Mouse (Mus musculus) CD4-positive helper T cell, adult 2 months (primary cell): ENCODE measurements around the gene Car6.

ENCODE experiments used
- DNase-seq: peaks from one replicate; pipeline ENCODE4 v3.0.0-alpha.2; 2012; ENCODE audit warnings: low read depth, missing footprints, low spot score

The Car6 gene

DNA sequence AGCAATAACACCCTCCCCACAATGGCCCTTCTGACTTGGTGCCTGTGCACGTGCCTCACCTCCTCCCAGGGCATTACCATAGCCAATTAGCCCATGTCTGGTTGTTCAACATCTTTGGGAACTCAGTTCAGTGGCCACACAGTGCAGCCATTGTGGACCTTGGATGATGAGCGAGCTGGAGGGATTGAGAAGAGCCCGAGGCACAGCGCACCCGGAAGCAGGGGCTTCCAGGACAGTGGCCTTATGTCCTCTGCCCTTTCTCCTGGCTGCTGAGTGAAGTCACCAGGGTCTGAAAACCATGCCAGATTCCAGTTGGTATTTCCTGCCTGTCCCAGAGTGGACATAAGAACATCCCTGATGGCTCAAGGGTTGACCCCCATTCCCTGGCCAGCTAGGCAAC is at the start of gene Car6:
Gene Car6, minus strand, starts transcription at position 101 of the 400 bp plus-strand sequence.
- DNase-seq, result no peak

DNA sequence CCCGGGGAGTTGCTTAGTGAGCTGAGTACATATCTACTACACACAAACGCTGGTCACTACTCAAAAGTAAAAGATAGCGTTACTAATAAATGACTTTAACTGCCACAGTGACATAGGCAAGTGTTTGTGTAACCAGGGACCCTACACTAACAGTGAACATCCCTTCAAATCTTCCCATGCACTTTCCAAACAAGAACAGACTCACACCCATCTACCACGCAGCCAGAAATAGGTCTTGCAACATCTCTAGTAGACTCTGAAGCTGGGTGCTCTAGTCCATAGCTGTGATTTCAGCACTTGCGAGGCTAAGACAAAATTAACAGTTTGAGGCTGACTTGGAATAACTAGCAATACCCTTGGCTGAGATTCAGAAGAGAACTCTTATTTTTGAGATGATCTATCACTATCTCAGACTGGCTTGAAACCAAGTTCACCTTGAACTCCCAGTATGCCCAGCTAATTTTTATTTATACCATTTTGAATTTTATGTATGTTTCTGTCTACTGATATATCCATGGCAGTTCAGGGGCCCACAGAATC is 48.7 kb upstream of the Car6 start:
- DNase-seq, result no peak

DNA sequence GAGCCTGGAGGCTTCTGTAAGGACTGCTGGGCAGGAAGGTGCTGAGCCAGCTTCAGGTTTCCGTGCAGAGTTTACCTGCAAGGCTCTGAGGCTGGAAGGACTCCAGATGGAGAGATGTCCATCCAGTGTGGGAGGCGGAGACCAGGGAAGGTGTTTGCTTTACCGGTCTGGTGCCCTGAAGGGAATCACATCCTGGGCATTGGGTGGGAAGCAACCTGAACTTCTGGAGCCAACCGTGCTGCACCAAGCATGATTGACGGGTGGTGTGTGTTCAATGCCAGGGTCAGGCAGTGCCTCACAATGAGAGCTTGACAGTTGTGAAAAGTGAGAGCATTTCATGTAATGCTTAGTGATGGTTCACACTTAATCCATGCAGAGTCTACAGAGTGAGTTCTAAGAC is 47.8 kb upstream of the Car6 start:
- DNase-seq, result no peak

DNA sequence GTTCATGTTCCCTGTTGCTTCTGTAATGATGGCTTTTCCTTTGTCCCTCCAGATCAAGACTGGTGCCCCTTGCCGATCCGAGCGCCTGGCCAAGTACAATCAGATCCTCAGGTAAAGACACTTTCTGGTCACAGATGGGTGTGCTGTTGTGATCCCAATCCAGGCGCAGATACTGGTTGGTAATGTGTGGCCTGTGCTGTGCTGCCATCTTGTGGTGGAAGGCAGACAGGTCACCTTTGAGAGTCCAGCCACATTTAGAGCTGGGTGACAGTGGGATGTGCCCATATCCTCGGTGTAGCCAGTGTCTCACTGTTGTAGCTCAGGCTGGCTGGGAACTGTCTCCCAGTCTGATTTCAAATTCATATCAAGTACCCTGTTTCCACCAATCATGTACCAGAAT is 46.9 kb upstream of the Car6 start:
- peak; percentile 75 for DNase-seq

- DNase-seq, result no peak
These were observed 44.7 kb upstream of the Car6 start for GRCm38 (mm10) chr4:150245876-150246275.

GRCm38 (mm10) chr4:150242745-150243144 is 41.6 kb upstream of the Car6 start:
- DNase-seq, result peak; percentile 44

- DNase-seq, result no peak
These were observed 40.6 kb upstream of the Car6 start for GRCm38 (mm10) chr4:150241708-150242107.

DNA sequence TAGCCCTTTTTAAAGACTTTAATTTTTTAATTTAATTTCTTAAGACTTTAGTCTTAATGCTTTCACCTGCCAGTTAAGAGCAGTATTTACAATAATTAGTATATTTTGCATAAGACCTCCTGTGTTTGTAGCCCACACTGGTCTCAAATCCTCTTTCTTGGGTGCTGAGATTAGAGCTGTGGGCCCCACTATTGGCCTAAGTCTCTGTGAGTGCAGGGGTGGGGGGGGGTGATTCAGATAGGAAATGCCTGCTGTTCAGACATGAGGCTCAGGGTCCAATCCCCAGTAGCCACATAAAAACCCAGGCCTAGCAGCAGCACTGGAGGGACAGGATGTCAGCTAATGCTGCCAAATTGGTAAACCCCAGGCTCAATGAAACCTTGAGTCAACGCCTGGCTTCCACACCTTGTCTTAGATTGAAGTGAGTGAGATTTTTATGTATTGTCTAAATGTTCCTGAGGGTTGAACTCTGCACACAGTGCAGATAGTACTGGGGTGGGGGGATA is 39.3 kb upstream of the Car6 start:
- no peak for DNase-seq

DNA sequence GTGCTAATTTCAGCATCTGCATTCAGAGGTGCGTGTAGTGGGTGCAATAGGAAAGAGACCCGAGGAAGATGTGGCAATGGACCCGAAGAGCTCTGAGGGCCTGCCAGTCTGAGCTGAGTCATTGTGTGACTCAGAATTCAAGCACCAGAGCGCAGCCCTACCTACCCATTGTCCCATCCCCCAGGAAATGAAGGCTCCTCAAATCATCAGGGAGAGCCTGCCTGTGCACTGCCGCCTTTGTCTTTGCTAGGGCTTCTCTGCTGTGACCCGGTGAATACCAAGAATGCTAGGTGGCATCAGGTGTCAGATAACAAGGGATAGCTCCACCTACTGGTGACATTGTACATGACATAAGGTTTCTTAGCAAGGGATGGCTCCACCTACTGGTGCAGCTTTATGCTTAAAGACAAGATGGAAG is 38.8 kb upstream of the Car6 start:
- DNase-seq, result peak; percentile 93

GRCm38 (mm10) chr4:150239503-150239902 is 38.4 kb upstream of the Car6 start:
- DNase-seq, result peak; percentile 79

DNA sequence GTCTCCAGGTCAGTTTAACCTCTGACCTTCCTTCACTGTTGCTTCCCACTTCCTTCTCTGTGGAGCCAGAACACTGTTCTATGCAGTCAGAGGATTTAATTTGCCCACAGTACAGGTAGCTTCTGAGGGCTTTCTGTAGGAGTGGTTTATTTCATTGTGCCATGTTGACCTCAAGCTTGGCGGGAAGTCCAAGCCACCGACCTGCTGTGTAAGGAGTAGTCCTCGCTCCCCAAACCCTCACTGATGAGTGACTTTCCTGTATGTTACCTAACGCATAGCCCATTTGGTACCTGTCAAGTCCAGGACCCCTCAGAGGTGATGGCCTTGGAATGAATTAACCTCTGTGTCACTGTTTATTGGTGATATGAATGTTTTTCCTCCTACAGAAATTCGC is 38.0 kb upstream of the Car6 start:
- peak; percentile 25 for DNase-seq

DNA sequence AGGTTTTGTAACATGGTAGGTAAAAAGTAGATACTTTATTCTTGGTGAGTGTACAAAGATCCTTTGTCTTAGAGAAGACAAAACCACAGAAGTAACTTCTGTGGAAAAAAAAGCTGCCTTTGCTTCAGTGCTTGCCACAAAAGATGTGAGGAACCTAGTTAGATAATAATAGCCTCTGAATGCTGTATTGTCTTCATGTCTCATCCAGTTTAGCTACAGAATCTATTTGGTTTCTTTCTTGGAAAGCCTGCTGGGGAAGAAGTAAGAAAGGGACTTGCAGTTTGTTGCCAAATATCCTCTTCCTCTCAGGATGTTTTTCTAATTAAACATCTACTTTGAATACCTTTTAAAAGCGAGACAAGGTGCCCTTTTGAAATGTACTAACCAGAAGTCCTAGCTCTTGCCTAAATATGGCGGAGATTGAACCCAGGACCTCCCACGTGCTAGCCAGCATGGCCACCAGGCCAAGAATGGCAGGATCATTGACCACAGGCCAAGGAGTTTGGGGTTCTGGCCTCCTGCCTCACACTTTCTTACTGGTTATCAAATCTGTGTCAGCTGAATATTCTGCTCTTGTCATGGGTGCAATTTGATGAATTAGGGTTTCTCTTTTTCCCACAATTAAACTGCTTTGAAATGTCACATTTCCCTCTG is 37.4 kb upstream of the Car6 start:
- peak; percentile 59 for DNase-seq

- peak; percentile 60 for DNase-seq
These were observed 36.7 kb upstream of the Car6 start for GRCm38 (mm10) chr4:150237636-150238361.

- DNase-seq, result peak; percentile 97
These were observed 35.7 kb upstream of the Car6 start, which contains the start of gene Eno1 for GRCm38 (mm10) chr4:150236521-150237481. Gene Eno1, plus strand, starts transcription at chr4:150236721.

GRCm38 (mm10) chr4:150236031-150236430 is 34.9 kb upstream of the Car6 start:
- peak; percentile 36 for DNase-seq

GRCm38 (mm10) chr4:150235585-150235984 is 34.5 kb upstream of the Car6 start:
- DNase-seq, result no peak

- DNase-seq, result no peak
These were observed 33.6 kb upstream of the Car6 start for GRCm38 (mm10) chr4:150234599-150235327.

GRCm38 (mm10) chr4:150231871-150232270 is 30.7 kb upstream of the Car6 start:
- no peak for DNase-seq

GRCm38 (mm10) chr4:150230460-150231407 is 29.6 kb upstream of the Car6 start:
- DNase-seq, result no peak
